Mouse (Mus musculus): ENCODE measurements around the gene Ephb2.

Gene Ephb2

GRCm38 (mm10) chr4:136761713-136762380, 73.9 kb downstream of the Ephb2 start:
- no peak for DNase-seq (ENCODE audit: low spot score)

- DNase-seq (ENCODE audit: low spot score), result no peak
These were observed 74.9 kb downstream of the Ephb2 start for GRCm38 (mm10) chr4:136760882-136761281.

GRCm38 (mm10) chr4:136757096-136757495, 78.7 kb downstream of the Ephb2 start:
- DNase-seq (ENCODE audit: low spot score), result peak; percentile 78

- no peak for DNase-seq (ENCODE audit: low spot score)
These were observed 79.3 kb downstream of the Ephb2 start for GRCm38 (mm10) chr4:136756486-136756885.

GRCm38 (mm10) chr4:136755364-136755811, 80.4 kb downstream of the Ephb2 start:
- peak; percentile 92 for DNase-seq (ENCODE audit: low spot score)

GRCm38 (mm10) chr4:136754256-136754655, 81.5 kb downstream of the Ephb2 start:
- DNase-seq (ENCODE audit: low spot score), result no peak

GRCm38 (mm10) chr4:136751355-136752020, 84.3 kb downstream of the Ephb2 start:
- no peak for DNase-seq (ENCODE audit: low spot score)

GRCm38 (mm10) chr4:136750578-136751338, 85.0 kb downstream of the Ephb2 start:
- peak; percentile 70 for DNase-seq (ENCODE audit: low spot score)

- no peak for DNase-seq (ENCODE audit: low spot score)
These were observed 85.8 kb downstream of the Ephb2 start for GRCm38 (mm10) chr4:136749851-136750577.

GRCm38 (mm10) chr4:136749431-136749830, 86.4 kb downstream of the Ephb2 start:
- DNase-seq (ENCODE audit: low spot score), result no peak

- no peak for DNase-seq (ENCODE audit: low spot score)
These were observed 86.9 kb downstream of the Ephb2 start for GRCm38 (mm10) chr4:136748842-136749392.

- no peak for DNase-seq (ENCODE audit: low spot score)
These were observed 89.3 kb downstream of the Ephb2 start for GRCm38 (mm10) chr4:136746516-136746915.

- DNase-seq (ENCODE audit: low spot score), result no peak
These were observed 93.1 kb downstream of the Ephb2 start for GRCm38 (mm10) chr4:136742677-136743076.

- DNase-seq (ENCODE audit: low spot score), result no peak
These were observed 93.9 kb downstream of the Ephb2 start for GRCm38 (mm10) chr4:136741840-136742239.

- no peak for DNase-seq (ENCODE audit: low spot score)
These were observed 94.8 kb downstream of the Ephb2 start for GRCm38 (mm10) chr4:136740963-136741362.

- peak; percentile 77 for DNase-seq (ENCODE audit: low spot score)
These were observed 96.6 kb downstream of the Ephb2 start for GRCm38 (mm10) chr4:136739189-136739588.

- no peak for DNase-seq (ENCODE audit: low spot score)
These were observed 97.5 kb downstream of the Ephb2 start for GRCm38 (mm10) chr4:136738291-136738690.

- no peak for DNase-seq (ENCODE audit: low spot score)
These were observed 99.9 kb downstream of the Ephb2 start for GRCm38 (mm10) chr4:136735856-136736255.

GRCm38 (mm10) chr4:136734210-136734803, 101.5 kb downstream of the Ephb2 start:
- no peak for DNase-seq (ENCODE audit: low spot score)

GRCm38 (mm10) chr4:136733217-136733865, 102.4 kb downstream of the Ephb2 start:
- no peak for DNase-seq (ENCODE audit: low spot score)
